Mouse (Mus musculus) ovary, adult 10 weeks (tissue): ENCODE results near the gene Hirip3. TPM values are rescaled to one million over a fixed set of nuclear protein-coding genes. Genes with fewer than 3 reads are reported as not detected.

ENCODE experiments used
- polyA plus RNA-seq: library from polyadenylated mRNA; stranded (reverse); fragments of 350-450 nt; fragmentation: Illumina TruSeq; extraction: RNeasy Lipid Tissue Mini Kit (QIAGEN cat#74804); gene quantifications from one replicate; pipeline ENCODE4 v1.2.3, GENCODE M21; 2014

The Hirip3 gene
- 21.5 TPM for polyA plus RNA-seq

DNA sequence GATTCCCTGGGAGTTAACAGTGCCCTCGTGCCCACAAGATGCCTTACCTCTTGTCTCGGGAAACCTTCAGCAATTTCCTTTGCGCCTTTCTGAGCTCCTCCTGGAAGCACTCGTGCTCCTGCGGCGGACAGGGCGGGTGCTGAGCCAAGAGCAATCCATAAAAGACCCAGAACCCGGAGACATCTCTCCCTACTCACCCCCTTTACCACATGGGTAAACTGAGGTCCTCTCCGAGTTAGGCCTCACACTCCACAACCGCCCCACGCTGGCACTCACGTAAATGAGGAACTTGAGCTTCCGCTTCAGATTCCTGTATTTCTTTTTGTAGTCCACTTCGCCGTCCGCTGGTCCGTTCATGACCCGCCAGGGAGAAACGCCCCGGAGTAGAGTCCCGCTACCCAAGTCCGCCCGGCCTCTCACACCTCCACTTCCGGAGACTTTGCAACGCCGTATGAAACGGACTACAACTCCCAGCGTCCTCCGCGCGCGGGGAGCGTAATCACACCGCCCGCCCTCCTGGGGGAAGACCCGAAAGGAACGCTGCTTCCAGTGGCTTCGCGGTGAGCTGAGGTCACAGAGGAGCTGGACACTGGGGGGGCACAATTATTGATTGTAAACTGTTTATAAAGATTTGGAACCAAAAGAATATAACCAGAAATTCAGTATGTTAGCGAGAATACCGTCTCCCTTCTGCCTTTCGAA lies at the start of gene Hirip3:
Gene Hirip3 (plus strand): TSS at position 544 of the 702 bp plus-strand sequence.

GRCm38 (mm10) chr7:126831539-126831938 lies 30.2 kb upstream of the Hirip3 start, which contains the start of gene 4930451I11Rik:
Gene 4930451I11Rik, minus strand, starts transcription at chr7:126831639.

GRCm38 (mm10) chr7:126847116-126847420 lies 14.7 kb upstream of the Hirip3 start, which contains the start of gene Doc2a:
Gene Doc2a, plus strand, starts transcription at chr7:126847416.

DNA sequence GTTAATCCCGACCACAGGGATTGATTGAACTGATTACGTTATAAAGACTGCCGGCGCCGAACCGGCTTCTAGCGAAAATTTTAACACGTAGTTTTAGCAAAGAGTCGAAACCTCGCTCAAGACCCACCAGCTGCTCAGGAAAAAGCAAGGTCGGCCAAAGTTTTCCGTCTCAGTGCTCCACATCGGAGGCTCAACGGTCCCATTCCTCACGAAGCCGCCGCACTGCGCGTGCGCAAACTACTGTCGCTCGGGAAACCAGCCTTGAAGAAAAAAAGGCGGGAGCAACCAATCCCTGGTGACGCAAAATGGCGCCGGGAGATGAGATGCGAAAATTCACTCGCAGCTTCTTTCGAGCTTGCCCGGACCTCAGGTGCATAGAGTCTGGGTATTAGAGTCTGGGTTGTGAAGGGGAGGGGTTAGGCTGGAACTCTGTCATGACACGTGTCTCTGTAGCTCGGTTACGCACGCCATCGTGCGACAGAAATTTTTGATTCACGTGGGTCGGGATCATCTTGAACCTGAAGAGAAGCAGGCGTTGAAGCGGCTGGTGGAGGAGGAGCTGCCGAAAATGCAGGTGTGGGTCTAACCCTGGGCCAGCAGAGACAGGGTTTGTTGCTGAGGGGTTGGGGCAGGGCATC lies 494 bp downstream of the Hirip3 start, which contains the start of gene Ino80e:
Gene Ino80e (minus strand): TSS at position 231 of the 638 bp plus-strand sequence.

DNA sequence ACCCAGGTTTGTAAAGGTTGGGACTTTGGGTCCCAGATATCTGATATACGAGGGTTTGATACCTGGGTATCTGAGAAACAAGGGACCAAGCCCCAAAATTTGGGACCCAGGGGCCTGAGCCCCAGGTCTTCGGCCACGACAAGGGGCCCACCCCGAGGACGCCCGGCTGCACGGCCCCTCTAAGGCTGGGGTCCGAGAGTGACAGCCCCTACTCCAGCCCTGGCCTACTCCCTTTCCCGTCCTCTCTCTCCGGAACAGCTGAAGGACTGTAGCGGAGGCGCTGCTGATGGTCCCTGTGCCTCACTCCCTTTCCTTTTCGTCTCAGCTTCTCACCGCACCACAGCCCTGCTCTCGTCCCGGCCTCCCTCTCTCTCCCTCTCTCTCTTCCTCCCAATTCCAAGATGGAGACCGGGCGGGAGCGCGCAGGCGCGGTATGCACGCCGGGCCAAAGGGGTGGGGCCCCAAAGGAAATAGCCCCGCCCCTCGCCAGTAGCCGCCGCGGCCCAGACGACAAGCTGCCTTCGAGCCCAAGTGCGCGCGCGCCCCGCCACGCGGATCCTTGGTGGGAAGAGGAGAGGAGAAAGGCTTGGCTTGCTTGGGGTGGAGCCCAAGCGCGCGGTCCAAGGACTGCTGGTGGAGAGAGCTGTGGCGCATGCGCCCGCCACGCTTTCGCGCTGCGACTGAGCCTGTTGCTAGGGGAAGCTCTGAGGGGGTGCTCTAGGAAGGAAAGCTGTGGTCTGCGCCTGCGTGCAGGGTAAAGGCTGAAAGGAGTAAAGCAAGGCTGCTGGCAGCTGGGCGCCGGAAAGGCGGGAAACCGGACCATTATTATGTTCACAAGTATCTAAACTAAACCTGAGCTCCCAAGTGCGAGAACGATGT lies 22.8 kb downstream of the Hirip3 start, which contains the start of gene Taok2:
Gene Taok2 (minus strand): TSS at position 418 of the 879 bp plus-strand sequence.

Other genes starting within 250 kb of the Hirip3 start
- gene Nupr1, start 231.1 kb upstream of the Hirip3 start, polyA plus RNA-seq = 10.7 TPM
- gene Sgf29, start 212.7 kb upstream of the Hirip3 start, polyA plus RNA-seq = 2.7 TPM
- gene Sult1a1, start 185.5 kb upstream of the Hirip3 start, polyA plus RNA-seq = 42.1 TPM
- 0.26 TPM for gene Bola2, start 166.6 kb upstream of the Hirip3 start, polyA plus RNA-seq
- gene Slx1b, start 166.2 kb upstream of the Hirip3 start, polyA plus RNA-seq = 1.2 TPM
- gene Coro1a, start 154.2 kb upstream of the Hirip3 start, polyA plus RNA-seq = 2.9 TPM
- 15.3 TPM for gene Mapk3, start 102.4 kb upstream of the Hirip3 start, polyA plus RNA-seq
- gene Gdpd3, start 95.6 kb upstream of the Hirip3 start, polyA plus RNA-seq = not detected
- gene Ypel3, start 85.0 kb upstream of the Hirip3 start, polyA plus RNA-seq = 9.1 TPM
- gene Tbx6, start 80.5 kb upstream of the Hirip3 start, polyA plus RNA-seq = not detected
- 36.4 TPM for gene Ppp4c, start 69.5 kb upstream of the Hirip3 start, polyA plus RNA-seq
- gene Fam57b, start 64.3 kb upstream of the Hirip3 start, polyA plus RNA-seq = 1.5 TPM
- not detected for gene 4930451I11Rik, start 30.3 kb upstream of the Hirip3 start, polyA plus RNA-seq
- not detected for gene Doc2a, start 14.6 kb upstream of the Hirip3 start, polyA plus RNA-seq
- gene Ino80e, start 405 bp downstream of the Hirip3 start, polyA plus RNA-seq = 19.9 TPM
- gene Taok2, start 22.7 kb downstream of the Hirip3 start, polyA plus RNA-seq = 8.2 TPM
- 6.6 TPM for gene Tmem219, start 60.9 kb downstream of the Hirip3 start, polyA plus RNA-seq
- gene Kctd13, start 66.9 kb downstream of the Hirip3 start, polyA plus RNA-seq = 1.9 TPM
- not detected for gene Asphd1, start 87.6 kb downstream of the Hirip3 start, polyA plus RNA-seq
- gene Sez6l2, start 88.6 kb downstream of the Hirip3 start, polyA plus RNA-seq = 2.7 TPM
- gene Cdipt, start 113.9 kb downstream of the Hirip3 start, polyA plus RNA-seq = 13.1 TPM
- gene Cdiptos, start 114.1 kb downstream of the Hirip3 start, polyA plus RNA-seq = 0.91 TPM
- gene Mvp, start 152.6 kb downstream of the Hirip3 start, polyA plus RNA-seq = 0.46 TPM
- not detected for gene Pagr1b, start 154.5 kb downstream of the Hirip3 start, polyA plus RNA-seq
- not detected for gene Pagr1a, start 155.4 kb downstream of the Hirip3 start, polyA plus RNA-seq
- gene Gm42742, start 159.1 kb downstream of the Hirip3 start, polyA plus RNA-seq = 0.60 TPM
- not detected for gene Prrt2, start 159.2 kb downstream of the Hirip3 start, polyA plus RNA-seq
- gene Maz, start 165.1 kb downstream of the Hirip3 start, polyA plus RNA-seq = 33.1 TPM
- gene Kif22, start 180.5 kb downstream of the Hirip3 start, polyA plus RNA-seq = 6.0 TPM
- gene Zg16, start 225.4 kb downstream of the Hirip3 start, polyA plus RNA-seq = 5.4 TPM
- gene AI467606, start 229.4 kb downstream of the Hirip3 start, polyA plus RNA-seq = 2.9 TPM